23 mouse cellular contexts compared by ENCODE assay signal in the genomic region with DNA sequence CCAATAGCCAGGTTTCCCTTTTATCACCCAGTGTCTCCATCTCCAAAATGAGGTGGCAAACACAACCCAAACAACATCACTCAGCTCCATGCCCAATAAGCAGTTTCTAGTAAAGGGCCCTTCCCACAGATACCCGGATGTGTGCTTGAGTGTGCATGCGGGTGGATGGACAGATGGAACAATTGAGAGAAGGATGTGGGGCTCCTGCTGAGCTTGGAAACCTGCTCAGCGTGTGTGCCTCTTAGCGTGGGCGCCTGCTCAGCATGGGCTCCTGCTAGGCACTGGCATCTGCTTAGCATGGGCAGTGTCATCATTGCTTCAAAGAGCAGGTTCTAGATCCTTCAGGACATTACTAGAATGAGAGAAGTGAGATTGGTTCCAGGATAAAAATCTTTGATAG.
DNase-seq lines count a peak whose midpoint lies in the region; ATAC-seq and TF ChIP-seq lines count a peak whose summit lies in the region.
"Had no signal": no experiment of that assay in that cellular context is flagged by ENCODE, and none has a peak within 500 bp of the region (broad histone marks: within the 10 kb centered on the region; RNA-seq: fewer than 3 reads in every experiment).

No protein-coding gene starts in this region.

- H3K4me3 ChIP-seq in layer of hippocampus, adult 2 months, result no peak overlapping the region
- H3K4me3 ChIP-seq: embryonic facial prominence, embryonic 12.5 days; embryonic facial prominence, embryonic 15.5 days; heart, adult 2 months; heart, embryonic 10.5 days; heart, embryonic 13.5 days; hindbrain, embryonic 12.5 days; hindbrain, embryonic 15.5 days had no signal

- peak; percentile 80; the same call in 1 of the 2 replicates for ATAC-seq in frontal cortex, adult (ENCODE audit: low TSS enrichment)
- ATAC-seq: activated CD4-positive, CD25-positive, alpha-beta regulatory T cell, adult 4 months; forebrain, embryonic 14.5 days; forebrain, postnatal 0 days had no signal

- TF ChIP-seq CTCF in layer of hippocampus, adult 2 months (conservative IDR thresholded peaks at IDR 0.05), result no peak

- H3K27ac ChIP-seq in layer of hippocampus, adult 2 months, result no peak overlapping the region
- H3K27ac ChIP-seq: embryonic facial prominence, embryonic 12.5 days; embryonic facial prominence, embryonic 15.5 days; heart, adult 2 months; heart, embryonic 10.5 days; heart, embryonic 13.5 days; hindbrain, embryonic 12.5 days; hindbrain, embryonic 15.5 days had no signal

- DNase-seq in frontal cortex, postnatal 25 days (ENCODE audit: low spot score in 2 of 2), result no peak
- peak; percentile 42 to 52 for DNase-seq in layer of hippocampus, adult 2 months (ENCODE audit: low spot score in 2 of 2)
- no peak for DNase-seq in layer of hippocampus, adult 9-10 months (ENCODE audit: low spot score)
- peak; percentile 52 for DNase-seq in brain, adult 2 months (ENCODE audit: low read depth, low spot score)
- DNase-seq in cerebellum, adult 11-12 months, result no peak
- DNase-seq: adrenal gland, adult 8-10 months; adrenal gland, postnatal 25 days; cerebellum, adult 2 months; cerebellum, adult 9-11 months; forebrain, postnatal 0 days; gastrocnemius, postnatal 10 days; gastrocnemius, postnatal 36 days; heart, adult 2 months; heart, postnatal 14 days had no signal

Comparison
In these comparisons a context has a peak if more than half of its experiments do, and no peak if none do; other contexts are left out.
1. DNase-seq: peak in layer of hippocampus, adult 2 months (2 of 2) and brain, adult 2 months (single experiment); none in frontal cortex, postnatal 25 days (0 of 2), layer of hippocampus, adult 9-10 months (single experiment) and cerebellum, adult 11-12 months (single experiment).